In genomic region chrX:160773033-160773432, GRCm38 (mm10) we compare ENCODE assay signal across 22 mouse cellular contexts. TPM values are rescaled to one million over a fixed set of nuclear protein-coding genes. Genes with fewer than 3 reads are reported as not detected.
DNase-seq lines count a peak whose midpoint lies in the region; ATAC-seq lines count a peak whose summit lies in the region.
"Had no signal": no experiment of that assay in that cellular context is flagged by ENCODE, and none has a peak within 500 bp of the region (broad histone marks: within the 10 kb centered on the region; RNA-seq: fewer than 3 reads in every experiment).

No protein-coding gene starts in this region.

- H3K4me2 ChIP-seq in midbrain, embryonic 13.5 days (replicated peaks) = no peak overlapping the region
- H3K4me2 ChIP-seq: midbrain, embryonic 11.5 days had no signal

- 35% methylated on average over 1 of the region's 1 CpGs for WGBS in midbrain, embryonic 13.5 days

- DNase-seq in frontal cortex, postnatal 25 days (ENCODE audit: low spot score in 2 of 2) = no peak
- peak; percentile 44 for DNase-seq in right cerebral cortex, adult 18-20 months
- no peak for DNase-seq in right cerebral cortex, postnatal 14 days
- peak; percentile 35 to 40 for DNase-seq in left cerebral cortex, adult 9 months (ENCODE audit: low spot score in 2 of 2)
- no peak for DNase-seq in ovary, postnatal 14 days (ENCODE audit: low spot score)
- no peak for DNase-seq in lung, postnatal 10 days
- DNase-seq: adrenal gland, postnatal 10 days; cerebellum, adult 2 months; gastrocnemius, adult 2 months; kidney, adult 18-20 months; kidney, postnatal 10 days; lung, adult 2 months; lung, postnatal 4 days had no signal

- no peaks in the 10 kb centered on the region for H3K9me3 ChIP-seq in midbrain, embryonic 13.5 days

- H3K4me3 ChIP-seq in midbrain, embryonic 13.5 days (replicated peaks) = no peak overlapping the region
- H3K4me3 ChIP-seq: erythroblast, embryonic 14.5 days; gastrocnemius, adult 2 months had no signal

- no peak overlapping the region for H3K27ac ChIP-seq in midbrain, embryonic 13.5 days
- H3K27ac ChIP-seq: gastrocnemius, adult 2 months; hindbrain, postnatal 0 days had no signal

- peak; percentile 90 for ATAC-seq in frontal cortex, adult (ENCODE audit: low TSS enrichment)
- ATAC-seq in midbrain, embryonic 13.5 days = no peak
- ATAC-seq: hindbrain, postnatal 0 days had no signal

- peaks cover 25% of the 10 kb centered on the region for H3K27me3 ChIP-seq in midbrain, embryonic 13.5 days

- H3K4me1 ChIP-seq in midbrain, embryonic 13.5 days (replicated peaks) = no peaks in the 10 kb centered on the region

- H3K9ac ChIP-seq in midbrain, embryonic 13.5 days (replicated peaks) = no peak overlapping the region

- H3K36me3 ChIP-seq in midbrain, embryonic 13.5 days = no peaks in the 10 kb centered on the region

RNA-seq across cellular contexts. Expression of gene Rs1, which starts 5.2 kb away (rescaled TPM):
- polyA plus RNA-seq in midbrain, embryonic 13.5 days (2015; fragmentation: Nextera tagmentation; extraction: Ambion mirVana) = 0.03 and 0.09 TPM in 2 replicates
- polyA plus RNA-seq: embryonic facial prominence, embryonic 11.5 days; erythroblast, embryonic 14.5 days; heart, embryonic 14.5 days; hindbrain, postnatal 0 days; liver, adult 2 months; lung, adult 2 months; urinary bladder, adult 2 months had no signal

RNA-seq across cellular contexts. Expression of gene Ppef1, which starts 37.5 kb away (rescaled TPM):
- polyA plus RNA-seq in midbrain, embryonic 13.5 days (2015; fragmentation: Nextera tagmentation; extraction: Ambion mirVana) = 0.10 and 0.73 TPM in 2 replicates
- polyA plus RNA-seq: erythroblast, embryonic 14.5 days; heart, embryonic 14.5 days; liver, adult 2 months; lung, adult 2 months; urinary bladder, adult 2 months had no signal

Comparison
In these comparisons a context has a peak if more than half of its experiments do, and no peak if none do; other contexts are left out.
1. DNase-seq: peak in right cerebral cortex, adult 18-20 months (single experiment) and left cerebral cortex, adult 9 months (2 of 2); none in frontal cortex, postnatal 25 days (0 of 2), right cerebral cortex, postnatal 14 days (single experiment), ovary, postnatal 14 days (single experiment) and lung, postnatal 10 days (single experiment).